In the genomic region with DNA sequence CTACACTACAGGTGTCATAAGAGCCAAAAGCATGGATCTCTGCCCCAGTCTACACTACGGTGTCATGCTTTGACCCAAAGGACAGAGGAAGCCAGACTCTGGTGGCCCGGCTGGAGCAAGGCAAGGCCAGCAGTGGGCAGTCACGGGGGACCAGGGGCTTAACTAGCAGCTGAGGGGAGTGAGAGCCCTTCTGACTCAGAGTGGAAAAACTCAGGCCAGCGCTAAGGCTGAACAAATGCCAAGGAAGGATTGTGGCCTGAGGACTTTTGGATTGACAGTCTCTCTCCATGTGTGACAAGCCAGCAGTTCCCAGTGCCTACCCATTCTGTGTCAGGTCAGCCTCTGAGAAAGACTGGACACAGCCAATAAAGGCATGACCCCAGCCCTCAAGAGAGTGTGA, we compare ENCODE assay signal across 26 mouse cellular contexts.
A peak's percentile ranks its signal among the peaks of the same experiment; 100 is the strongest.
DNase-seq lines count a peak whose midpoint lies in the region; ATAC-seq and TF ChIP-seq lines count a peak whose summit lies in the region.
"Had no signal": no experiment of that assay in that cellular context is flagged by ENCODE, and none has a peak within 500 bp of the region (broad histone marks: within the 10 kb centered on the region; RNA-seq: fewer than 3 reads in every experiment).

No protein-coding gene starts in this region.

- 82% methylated on average over 4 of the region's 4 CpGs for WGBS in embryonic facial prominence, embryonic 10.5 days
- 80% methylated on average over 4 of the region's 4 CpGs for WGBS in heart, embryonic 11.5 days (ENCODE audit: insufficient replicate concordance)

- peaks cover 55% of the 10 kb centered on the region for H3K4me1 ChIP-seq in embryonic facial prominence, embryonic 10.5 days
- peaks cover 20% of the 10 kb centered on the region for H3K4me1 ChIP-seq in heart, embryonic 11.5 days (ENCODE audit: control insufficient read depth, insufficient read depth, low read length)

- H3K36me3 ChIP-seq in embryonic facial prominence, embryonic 10.5 days (replicated peaks) = no peaks in the 10 kb centered on the region
- H3K36me3 ChIP-seq in heart, embryonic 11.5 days (ENCODE audit: control insufficient read depth, insufficient read depth, low read length) = no peaks in the 10 kb centered on the region
- H3K36me3 ChIP-seq: embryonic facial prominence, embryonic 13.5 days; embryonic facial prominence, embryonic 15.5 days; forebrain, embryonic 10.5 days; forebrain, embryonic 12.5 days; G1E had no signal

- no peak overlapping the region for H3K4me2 ChIP-seq in heart, embryonic 11.5 days
- H3K4me2 ChIP-seq: embryonic facial prominence, embryonic 13.5 days; embryonic facial prominence, embryonic 15.5 days; forebrain, embryonic 12.5 days had no signal

- H3K4me3 ChIP-seq in embryonic facial prominence, embryonic 10.5 days = no peak overlapping the region
- no peak overlapping the region for H3K4me3 ChIP-seq in heart, embryonic 11.5 days (ENCODE audit: low read depth, low read length)
- H3K4me3 ChIP-seq: embryonic facial prominence, embryonic 13.5 days; embryonic facial prominence, embryonic 15.5 days; erythroblast, embryonic 14.5 days; forebrain, embryonic 10.5 days; forebrain, embryonic 12.5 days had no signal

- no peaks in the 10 kb centered on the region for H3K27me3 ChIP-seq in Patski
- peaks cover 41% of the 10 kb centered on the region for H3K27me3 ChIP-seq in embryonic facial prominence, embryonic 10.5 days (replicated peaks; ENCODE audit: low read depth, poor library complexity, severe bottlenecking)
- H3K27me3 ChIP-seq in heart, embryonic 11.5 days (ENCODE audit: control insufficient read depth, insufficient read depth, low read length) = no peaks in the 10 kb centered on the region
- H3K27me3 ChIP-seq: CH12.LX; embryonic facial prominence, embryonic 13.5 days; embryonic facial prominence, embryonic 15.5 days; forebrain, embryonic 12.5 days had no signal

- CTCF ChIA-PET in Patski (lab: Charles Lee) = no interaction called here

- no peak for TF ChIP-seq CTCF in Patski (IDR thresholded peaks at IDR 0.05)

- DNase-seq in kidney, adult 9 months = peak; percentile 17
- DNase-seq in kidney, postnatal 10 days = no peak
- peak; percentile 66 for DNase-seq in Muller cell, postnatal 12 days (ENCODE audit: inconsistent ontology term)
- DNase-seq in Patski (ENCODE audit: low read depth, low spot score) = peak; percentile 68
- no peak for DNase-seq in embryonic facial prominence, embryonic 10.5 days (ENCODE audit: low spot score)
- DNase-seq in c-Kit-positive CD71-positive TER-119-positive erythroid progenitor cells, embryonic 14.5 days (ENCODE audit: low spot score) = no peak
- DNase-seq in cerebellum, adult 9-11 months = no peak
- DNase-seq: adrenal gland, adult 8-10 months; adrenal gland, postnatal 14 days; adrenal gland, postnatal 36 days; B cell, adult 2 months; cerebellum, adult 11 months; cerebellum, adult 18-20 months; cerebellum, adult 8-10 months; cerebellum, postnatal 25 days had no signal

- 0 out of 2 replicates have a peak overlapping the region, but pooled peaks have one; percentile 24 for H3K27ac ChIP-seq in embryonic facial prominence, embryonic 10.5 days (replicated peaks)
- H3K27ac ChIP-seq in heart, embryonic 11.5 days (ENCODE audit: low read depth, low read length) = no peak overlapping the region
- H3K27ac ChIP-seq: embryonic facial prominence, embryonic 13.5 days; embryonic facial prominence, embryonic 15.5 days; forebrain, embryonic 12.5 days had no signal

- H3K9ac ChIP-seq in heart, embryonic 11.5 days (ENCODE audit: low read depth, low read length) = no peak overlapping the region
- H3K9ac ChIP-seq: embryonic facial prominence, embryonic 13.5 days; embryonic facial prominence, embryonic 15.5 days; forebrain, embryonic 12.5 days had no signal

- in situ Hi-C loops in Patski (cut with MboI; ENCODE audit: low pct_unique_long_range_greater_than_20kb) = no loop called here

- POLR2A ChIA-PET in Patski (lab: Charles Lee) = no interaction called here

- ATAC-seq in Patski = peak; percentile 54
- no peak for ATAC-seq in heart, embryonic 11.5 days (replicated peaks; ENCODE audit: insufficient number of reproducible peaks, low FRiP score, low TSS enrichment)
- ATAC-seq: CD4-positive, CD25-positive, alpha-beta regulatory T cell, adult 4 months; forebrain, embryonic 14.5 days; forebrain, embryonic 16.5 days had no signal

- H3K9me3 ChIP-seq in embryonic facial prominence, embryonic 10.5 days = no peaks in the 10 kb centered on the region
- no peaks in the 10 kb centered on the region for H3K9me3 ChIP-seq in heart, embryonic 11.5 days (replicated peaks; ENCODE audit: control insufficient read depth, low read length)
- H3K9me3 ChIP-seq: embryonic facial prominence, embryonic 13.5 days; embryonic facial prominence, embryonic 15.5 days; forebrain, embryonic 10.5 days; forebrain, embryonic 12.5 days; G1E had no signal

Comparison
In these comparisons a context has a peak if more than half of its experiments do, and no peak if none do; other contexts are left out.
1. DNase-seq: peak in kidney, adult 9 months (single experiment), Muller cell, postnatal 12 days (single experiment) and Patski (single experiment); none in kidney, postnatal 10 days (single experiment), embryonic facial prominence, embryonic 10.5 days (single experiment), c-Kit-positive CD71-positive TER-119-positive erythroid progenitor cells, embryonic 14.5 days (single experiment) and cerebellum, adult 9-11 months (single experiment).